Mouse (Mus musculus): Measurements from ENCODE around the gene Card6. TPM values are rescaled to one million over a fixed set of nuclear protein-coding genes. Genes with fewer than 3 reads are reported as not detected.
"Not testable (repeated sequence)": the region's sequence is repeated elsewhere in the genome, so short reads cannot be mapped to it uniquely, and the experiment has no call there.

The Card6 gene
- polyA plus RNA-seq, 1 experiment from 2014 or later: 0.56 TPM

DNA sequence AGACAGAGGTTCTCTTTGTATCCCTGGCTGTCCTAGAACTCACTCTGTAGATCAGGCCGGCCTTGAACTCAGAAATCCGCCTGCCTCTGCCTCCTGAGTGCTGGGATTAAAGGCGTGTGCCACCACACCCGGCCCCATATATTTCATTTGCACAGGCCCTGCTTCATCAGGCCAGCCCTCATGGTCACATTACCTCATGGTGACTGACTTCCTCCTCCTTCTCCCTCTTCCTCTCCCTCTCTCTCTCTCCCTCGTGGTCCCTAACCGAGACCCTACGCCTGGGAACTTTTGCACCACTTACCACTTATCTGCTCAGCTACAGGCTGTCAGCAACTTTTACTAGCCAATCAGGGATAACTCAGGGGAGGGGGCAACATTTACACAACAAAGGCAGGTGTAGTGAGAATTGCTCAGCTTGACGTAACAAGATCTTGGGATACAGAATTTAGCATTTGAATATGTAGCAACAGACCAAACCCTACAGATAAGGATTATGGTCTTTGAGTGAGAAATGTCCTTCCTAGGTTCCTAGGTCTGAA is 26.7 kb upstream of the Card6 start:
- H3K4me2 ChIP-seq (ENCODE audit: low read length): no peak overlapping the region
- no peaks in the 10 kb centered on the region for H3K9me3 ChIP-seq (ENCODE audit: control insufficient read depth, low read length)
- no peak for ATAC-seq
- no peak overlapping the region for H3K27ac ChIP-seq (ENCODE audit: low read depth, low read length)
- no peaks in the 10 kb centered on the region for H3K27me3 ChIP-seq (replicated peaks; ENCODE audit: control insufficient read depth, insufficient read depth, low read length)
- no peak overlapping the region for H3K4me3 ChIP-seq (ENCODE audit: low read length)
- no peaks in the 10 kb centered on the region for H3K4me1 ChIP-seq (ENCODE audit: control insufficient read depth, insufficient read depth, low read depth, low read length)
- no peak overlapping the region for H3K9ac ChIP-seq (ENCODE audit: low read depth, low read length)
- WGBS: 80% methylated on average over 8 of the region's 8 CpGs
- H3K36me3 ChIP-seq (ENCODE audit: control insufficient read depth, insufficient read depth, low read length): no peaks in the 10 kb centered on the region

DNA sequence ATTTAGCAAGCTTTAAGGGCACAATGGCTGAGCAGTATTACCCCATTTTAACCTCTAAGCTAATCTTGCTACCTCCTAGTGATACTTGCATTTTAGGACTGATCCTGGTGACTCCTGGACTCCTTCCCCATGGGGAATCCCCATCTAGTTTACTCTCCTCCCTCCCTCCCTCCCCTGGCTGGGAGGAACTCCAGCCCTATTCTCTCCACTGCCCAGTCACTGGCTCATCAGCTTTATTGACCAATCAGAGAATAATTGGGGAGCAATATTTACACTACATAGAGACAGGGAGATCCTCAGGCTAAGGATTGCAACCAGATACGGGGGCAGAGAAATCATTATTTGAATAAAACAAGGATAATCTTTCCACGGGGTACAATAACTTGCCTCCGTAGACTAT is 25.8 kb upstream of the Card6 start:
- H3K27ac ChIP-seq (ENCODE audit: low read depth, low read length): no peak overlapping the region
- H3K9me3 ChIP-seq (ENCODE audit: control insufficient read depth, low read length): no peaks in the 10 kb centered on the region
- no peak overlapping the region for H3K4me2 ChIP-seq (ENCODE audit: low read length)
- ATAC-seq: no peak
- H3K9ac ChIP-seq (ENCODE audit: low read depth, low read length): no peak overlapping the region
- no peaks in the 10 kb centered on the region for H3K27me3 ChIP-seq (replicated peaks; ENCODE audit: control insufficient read depth, insufficient read depth, low read length)
- H3K4me1 ChIP-seq (ENCODE audit: control insufficient read depth, insufficient read depth, low read depth, low read length): no peaks in the 10 kb centered on the region
- no peak overlapping the region for H3K4me3 ChIP-seq (ENCODE audit: low read length)
- no peaks in the 10 kb centered on the region for H3K36me3 ChIP-seq (ENCODE audit: control insufficient read depth, insufficient read depth, low read length)
- WGBS: 63% methylated on average over 3 of the region's 3 CpGs

DNA sequence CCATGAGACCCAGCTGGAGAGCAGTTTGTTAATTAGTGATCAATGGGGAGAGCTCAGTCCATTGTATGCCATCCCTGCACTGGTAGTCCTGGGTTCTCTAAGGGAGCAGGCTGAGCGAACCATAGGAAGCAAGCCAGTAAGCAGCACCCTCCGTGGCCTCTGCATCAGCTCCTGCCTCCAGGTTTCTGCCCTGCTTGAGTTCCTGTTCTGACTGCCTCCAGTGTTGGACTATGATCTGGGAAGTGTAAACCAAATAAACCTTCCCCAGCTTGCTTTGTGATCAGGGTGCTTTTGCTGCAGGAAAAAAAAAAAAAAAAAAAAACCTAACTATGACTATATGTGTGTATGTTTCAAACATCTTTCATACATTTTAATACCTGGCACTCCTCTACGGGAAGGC is 25.0 kb upstream of the Card6 start:
- WGBS: 54% methylated on average over 3 of the region's 3 CpGs
- no peak overlapping the region for H3K9ac ChIP-seq (ENCODE audit: low read depth, low read length)
- no peaks in the 10 kb centered on the region for H3K36me3 ChIP-seq (ENCODE audit: control insufficient read depth, insufficient read depth, low read length)
- no peaks in the 10 kb centered on the region for H3K27me3 ChIP-seq (replicated peaks; ENCODE audit: control insufficient read depth, insufficient read depth, low read length)
- no peak for ATAC-seq
- no peaks in the 10 kb centered on the region for H3K4me1 ChIP-seq (ENCODE audit: control insufficient read depth, insufficient read depth, low read depth, low read length)
- no peak overlapping the region for H3K4me2 ChIP-seq (ENCODE audit: low read length)
- no peak overlapping the region for H3K4me3 ChIP-seq (ENCODE audit: low read length)
- no peaks in the 10 kb centered on the region for H3K9me3 ChIP-seq (ENCODE audit: control insufficient read depth, low read length)
- no peak overlapping the region for H3K27ac ChIP-seq (ENCODE audit: low read depth, low read length)

DNA sequence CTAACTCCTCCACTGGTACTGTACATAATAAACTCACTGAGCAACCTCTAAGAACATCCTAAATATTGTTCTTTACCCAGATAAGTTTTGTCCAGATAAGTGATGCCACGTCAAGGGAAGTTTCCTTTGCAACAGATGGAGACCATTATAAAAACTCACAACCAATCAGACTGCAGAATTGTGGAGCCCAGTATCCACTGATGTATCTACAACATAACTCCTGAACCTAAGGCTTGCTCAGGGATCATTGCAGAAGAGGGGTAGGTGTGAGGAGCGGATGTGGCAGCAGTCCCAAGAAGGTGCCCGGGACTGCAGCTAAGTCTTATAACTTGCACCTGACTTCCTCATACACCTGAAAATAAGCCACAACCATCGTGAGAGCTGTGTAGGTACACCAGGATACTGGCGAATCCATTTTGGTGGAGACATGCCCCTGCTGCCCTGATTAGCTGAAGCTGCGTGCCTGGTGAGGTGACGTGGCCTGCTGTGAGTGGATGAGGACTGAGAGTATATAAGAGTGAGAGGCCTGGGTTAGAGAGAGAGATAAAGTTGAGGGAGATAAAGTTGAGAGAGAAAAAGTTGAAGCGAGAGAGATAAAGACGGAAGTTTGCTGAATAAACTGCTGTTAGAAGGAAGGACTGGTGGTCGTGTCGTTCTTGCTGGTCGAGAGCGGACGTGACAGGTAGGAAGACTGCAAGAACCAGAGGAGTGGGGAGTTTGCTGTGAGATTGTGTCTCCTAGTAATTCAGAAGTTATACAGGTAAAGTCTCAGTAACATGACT is 22.7 kb upstream of the Card6 start:
- not testable (repeated sequence) for ATAC-seq; H3K9me3 ChIP-seq (ENCODE audit: control insufficient read depth, low read length); H3K9ac ChIP-seq (ENCODE audit: low read depth, low read length); H3K4me2 ChIP-seq (ENCODE audit: low read length); H3K4me3 ChIP-seq (ENCODE audit: low read length); H3K27ac ChIP-seq (ENCODE audit: low read depth, low read length); H3K4me1 ChIP-seq (ENCODE audit: control insufficient read depth, insufficient read depth, low read depth, low read length); H3K36me3 ChIP-seq (ENCODE audit: control insufficient read depth, insufficient read depth, low read length); H3K27me3 ChIP-seq (replicated peaks; ENCODE audit: control insufficient read depth, insufficient read depth, low read length)
- 90% methylated on average over 14 of the region's 14 CpGs for WGBS

DNA sequence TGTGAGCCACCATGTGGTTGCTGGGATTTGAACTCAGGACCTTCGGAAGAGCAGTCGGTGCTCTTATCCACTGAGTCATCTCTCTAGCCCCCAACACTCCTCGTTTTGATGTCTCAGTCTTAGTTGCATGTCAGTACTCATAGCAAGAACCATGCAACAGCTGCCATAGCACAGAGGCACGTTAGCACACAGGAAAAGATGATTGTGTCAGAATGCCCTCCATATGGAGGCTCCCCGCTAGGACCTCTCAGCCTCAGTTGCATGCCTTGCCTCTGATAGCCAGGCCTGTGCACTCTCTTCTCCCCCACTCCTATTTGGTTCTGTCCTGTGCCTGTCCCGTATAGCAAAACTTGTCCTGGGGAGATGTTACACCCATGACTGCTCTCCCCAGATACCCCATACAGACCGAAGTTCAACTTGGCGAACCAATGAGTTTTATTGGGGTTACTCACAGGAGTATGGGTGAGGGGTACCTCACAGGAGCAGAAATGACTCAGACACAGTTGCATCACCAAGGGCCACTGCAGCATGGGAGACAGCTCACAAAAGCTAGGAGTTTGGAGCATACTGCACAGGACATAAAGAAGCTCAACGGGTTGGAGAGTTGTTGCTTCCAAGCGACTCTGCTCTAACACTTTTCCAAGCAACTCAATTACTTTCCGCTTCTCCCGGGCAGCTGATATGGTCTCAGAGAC is 20.9 kb upstream of the Card6 start:
- H3K4me3 ChIP-seq (ENCODE audit: low read length): no peak overlapping the region
- H3K27me3 ChIP-seq (replicated peaks; ENCODE audit: control insufficient read depth, insufficient read depth, low read length): no peaks in the 10 kb centered on the region
- H3K4me1 ChIP-seq (ENCODE audit: control insufficient read depth, insufficient read depth, low read depth, low read length): no peaks in the 10 kb centered on the region
- H3K36me3 ChIP-seq (ENCODE audit: control insufficient read depth, insufficient read depth, low read length): peaks cover 4% of the 10 kb centered on the region; the same call in 1 of the 2 replicates
- H3K27ac ChIP-seq (ENCODE audit: low read depth, low read length): no peak overlapping the region
- 91% methylated on average over 12 of the region's 12 CpGs for WGBS
- no peak for ATAC-seq
- H3K4me2 ChIP-seq (ENCODE audit: low read length): no peak overlapping the region
- H3K9ac ChIP-seq (ENCODE audit: low read depth, low read length): no peak overlapping the region
- no peaks in the 10 kb centered on the region for H3K9me3 ChIP-seq (ENCODE audit: control insufficient read depth, low read length)

DNA sequence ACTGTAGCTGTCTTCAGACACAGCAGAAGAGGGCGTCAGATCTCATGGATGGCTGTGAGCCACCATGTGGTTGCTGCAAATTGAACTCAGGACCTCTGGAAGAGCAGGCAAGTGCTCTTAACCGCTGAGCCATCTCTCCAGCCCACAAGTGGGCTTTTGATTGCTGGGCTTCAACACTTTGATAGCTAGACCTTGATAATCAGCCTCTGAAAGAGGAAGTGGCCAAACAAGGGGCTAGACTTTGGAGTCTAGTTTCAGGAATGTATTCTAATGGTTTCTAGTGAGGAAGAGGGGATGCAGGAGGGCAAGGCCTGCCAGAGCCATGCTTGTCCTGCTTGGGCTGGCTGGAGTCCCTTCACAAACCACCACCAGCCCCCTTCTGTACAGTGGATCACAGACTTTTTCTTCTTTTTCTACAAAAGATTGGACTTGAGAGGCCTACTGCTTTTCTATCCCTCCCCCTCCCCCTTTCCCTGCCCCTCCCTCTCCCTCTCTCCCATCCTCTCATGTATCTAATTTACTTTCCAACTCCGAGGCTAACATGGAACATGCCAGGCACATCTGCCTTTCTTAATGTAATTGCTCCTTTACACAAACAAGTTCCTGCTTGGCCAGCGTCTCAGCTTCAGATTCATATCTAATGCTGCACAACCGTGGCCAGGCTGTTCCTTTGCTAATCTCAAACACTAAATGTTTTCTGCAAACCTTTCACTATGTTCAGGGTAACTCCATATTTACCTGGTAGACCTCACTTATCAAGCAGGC is 20.0 kb upstream of the Card6 start:
- Histone ChIP-seq H3K4me3 (ENCODE audit: low read length) (no peak overlapping the region), H3K9me3 (ENCODE audit: control insufficient read depth, low read length) (no peaks in the 10 kb centered on the region), H3K27me3 (replicated peaks; ENCODE audit: control insufficient read depth, insufficient read depth, low read length) (no peaks in the 10 kb centered on the region), H3K4me1 (ENCODE audit: control insufficient read depth, insufficient read depth, low read depth, low read length) (no peaks in the 10 kb centered on the region), H3K4me2 (ENCODE audit: low read length) (no peak overlapping the region), H3K9ac (ENCODE audit: low read depth, low read length) (no peak overlapping the region), H3K36me3 (ENCODE audit: control insufficient read depth, insufficient read depth, low read length) (peaks cover 6% of the 10 kb centered on the region; the same call in 1 of the 2 replicates), H3K27ac (ENCODE audit: low read depth, low read length) (no peak overlapping the region)
- ATAC-seq: no peak
- 87% methylated on average over 5 of the region's 5 CpGs for WGBS

DNA sequence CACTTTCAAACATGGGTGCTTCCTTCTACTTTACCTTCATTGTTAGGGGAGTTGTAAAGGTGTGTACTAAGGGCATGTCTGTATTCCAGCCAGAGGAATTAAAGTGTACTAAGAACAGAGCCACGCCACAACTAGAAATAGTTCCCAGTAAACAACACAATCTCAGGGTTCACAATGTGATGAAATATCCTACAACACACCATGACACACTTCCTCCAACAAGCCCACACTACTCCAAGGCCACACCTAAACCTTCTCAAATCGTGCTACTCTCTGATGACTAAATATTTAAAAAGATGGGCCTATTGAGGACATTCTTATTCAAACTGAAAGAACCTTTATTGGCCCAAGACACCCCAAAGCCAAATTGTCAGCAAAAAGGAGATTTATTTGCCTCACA is 19.1 kb upstream of the Card6 start:
- Histone ChIP-seq H3K36me3 (ENCODE audit: control insufficient read depth, insufficient read depth, low read length) (peaks cover 6% of the 10 kb centered on the region; the same call in 1 of the 2 replicates), H3K4me2 (ENCODE audit: low read length) (no peak overlapping the region), H3K9me3 (ENCODE audit: control insufficient read depth, low read length) (no peaks in the 10 kb centered on the region), H3K9ac (ENCODE audit: low read depth, low read length) (no peak overlapping the region), H3K4me1 (ENCODE audit: control insufficient read depth, insufficient read depth, low read depth, low read length) (no peaks in the 10 kb centered on the region), H3K4me3 (ENCODE audit: low read length) (no peak overlapping the region), H3K27ac (ENCODE audit: low read depth, low read length) (no peak overlapping the region), H3K27me3 (replicated peaks; ENCODE audit: control insufficient read depth, insufficient read depth, low read length) (no peaks in the 10 kb centered on the region)
- 85% methylated on average over 2 of the region's 2 CpGs for WGBS
- ATAC-seq: no peak

DNA sequence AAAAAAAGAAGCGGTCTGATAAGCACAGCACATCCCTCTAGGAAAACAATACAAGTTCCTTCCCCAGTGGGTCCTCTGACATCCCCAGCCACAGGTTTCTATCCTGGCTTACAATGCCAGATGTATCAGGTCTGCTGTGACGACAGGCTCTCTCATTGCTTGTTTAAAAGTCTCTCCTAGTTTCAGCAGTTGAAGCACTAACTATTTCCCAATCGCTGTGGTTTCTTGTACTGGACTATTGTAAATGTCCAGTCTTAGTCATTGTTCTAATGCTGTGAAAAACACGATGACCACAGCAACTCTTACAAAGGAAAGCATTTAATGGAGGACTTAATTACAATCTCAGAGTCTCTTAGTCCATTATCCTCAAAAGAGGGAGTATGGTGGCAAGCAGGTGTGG is 18.1 kb upstream of the Card6 start:
- H3K36me3 ChIP-seq (ENCODE audit: control insufficient read depth, insufficient read depth, low read length): peaks cover 15% of the 10 kb centered on the region; the same call in 1 of the 2 replicates
- no peak overlapping the region for H3K4me3 ChIP-seq (ENCODE audit: low read length)
- H3K27ac ChIP-seq (ENCODE audit: low read depth, low read length): no peak overlapping the region
- no peaks in the 10 kb centered on the region for H3K27me3 ChIP-seq (replicated peaks; ENCODE audit: control insufficient read depth, insufficient read depth, low read length)
- WGBS: 79% methylated on average over 4 of the region's 4 CpGs
- no peaks in the 10 kb centered on the region for H3K9me3 ChIP-seq (ENCODE audit: control insufficient read depth, low read length)
- H3K4me1 ChIP-seq (ENCODE audit: control insufficient read depth, insufficient read depth, low read depth, low read length): no peaks in the 10 kb centered on the region
- H3K9ac ChIP-seq (ENCODE audit: low read depth, low read length): no peak overlapping the region
- no peak for ATAC-seq
- no peak overlapping the region for H3K4me2 ChIP-seq (ENCODE audit: low read length)

Data from hindbrain, embryonic 16.5 days (tissue).